Mouse (Mus musculus) layer of hippocampus, adult 2 months (tissue): ENCODE measurements at regions not wholly inside any gene's neighbourhood (a gene's known extent, or its start where the extent isn't known, plus 50 kb on each side); places are given as distances from the start of the nearest gene placed in this dataset.

Experiments used
- DNase-seq, 2 experiments: peaks; one replicate each; pipeline ENCODE4 v3.0.0; 2022; ENCODE audit warnings: low spot score in 2 of 2
- H3K27ac ChIP-seq: fragments of 200-600 bp; 2 replicates; pipeline ENCODE4 v1.8.1; 2022
- H3K4me3 ChIP-seq: fragments of 200-600 bp; 2 replicates; pipeline ENCODE4 v1.8.1; 2022; ENCODE audit warnings: mild to moderate bottlenecking
- CTCF ChIP-seq: fragments of 200-600 bp; conservative IDR thresholded peaks from 2 replicates; pipeline ENCODE4 v1.8.1; 2022; ENCODE audit warnings: antibody characterized with exemption, mild to moderate bottlenecking, moderate library complexity

DNA sequence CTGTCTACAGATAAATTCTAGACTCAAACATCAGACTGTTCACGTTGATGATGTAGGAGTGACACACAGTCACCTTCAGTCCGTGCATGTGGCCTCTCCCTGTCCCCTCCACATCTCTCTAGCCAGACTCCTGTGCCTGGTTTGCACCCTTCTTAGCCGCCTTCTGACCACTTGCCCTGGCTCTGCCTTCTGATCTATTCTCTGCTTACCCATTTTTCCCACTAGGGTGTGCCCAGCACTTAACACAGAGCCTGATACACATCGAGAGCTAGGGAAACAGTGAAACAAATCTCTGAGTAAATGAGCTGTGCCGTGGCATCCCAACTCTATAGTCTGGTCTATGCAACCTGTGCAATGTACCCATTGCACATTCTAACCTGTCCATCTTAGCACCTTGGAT is 73.3 kb upstream of the Zmiz1 start:
- peak; percentile 68 for TF ChIP-seq CTCF
- H3K4me3 ChIP-seq, result no peak overlapping the region
- no peak overlapping the region for H3K27ac ChIP-seq
- DNase-seq, result no peak

GRCm38 (mm10) chr14:25387780-25388179 is 71.2 kb upstream of the Zmiz1 start:
- TF ChIP-seq CTCF, result no peak
- DNase-seq, result no peak
- H3K27ac ChIP-seq, result no peak overlapping the region
- no peak overlapping the region for H3K4me3 ChIP-seq

DNA sequence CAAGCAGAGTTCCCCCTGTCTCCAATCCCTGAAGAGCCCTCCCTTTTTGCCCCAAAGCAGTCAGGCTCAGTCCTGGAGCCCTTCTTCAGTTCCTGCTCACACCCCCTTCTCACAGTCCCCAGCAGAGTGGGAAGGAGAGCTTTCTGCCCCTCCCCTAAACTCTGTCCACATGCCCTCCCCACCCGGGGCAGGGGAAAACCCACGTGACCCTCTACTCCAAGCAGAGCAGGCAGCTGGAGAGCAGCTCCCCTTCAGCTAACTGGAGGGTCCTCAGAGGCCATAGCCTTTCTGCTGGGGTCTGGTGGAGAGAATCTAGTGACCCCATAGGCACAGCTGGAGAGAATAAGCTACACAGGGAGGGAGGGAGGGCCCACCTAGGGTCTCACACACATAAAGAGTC is 69.7 kb upstream of the Zmiz1 start:
- DNase-seq, result no peak
- TF ChIP-seq CTCF, result no peak
- Histone ChIP-seq H3K4me3 (no peak overlapping the region), H3K27ac (no peak overlapping the region)

GRCm38 (mm10) chr14:25392412-25392811 is 66.6 kb upstream of the Zmiz1 start:
- TF ChIP-seq CTCF, result no peak

DNA sequence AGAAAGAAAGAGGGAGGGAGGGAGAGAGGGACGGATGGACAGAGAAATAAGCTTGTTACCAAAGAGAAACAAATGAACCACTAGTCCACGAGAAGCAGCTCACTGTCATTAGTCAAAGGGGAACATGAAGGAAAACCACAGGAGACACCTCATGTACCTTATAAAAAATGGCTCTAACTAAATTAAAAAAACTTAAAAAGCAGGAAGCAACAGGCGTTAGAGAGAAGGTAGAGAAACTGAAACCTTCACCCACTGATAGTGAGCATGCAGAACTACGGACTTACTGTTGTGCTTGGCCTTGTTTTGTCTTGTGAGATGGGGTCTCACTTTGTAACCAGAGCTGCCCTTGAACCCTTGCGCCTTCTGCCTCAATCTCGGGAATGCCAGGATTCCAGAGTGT is 66.0 kb upstream of the Zmiz1 start:
- TF ChIP-seq CTCF, result no peak
- DNase-seq, result no peak
- H3K4me3 ChIP-seq, result no peak overlapping the region
- no peak overlapping the region for H3K27ac ChIP-seq

More at GRCm38 (mm10) chr14:25392412-25392811, 66.6 kb upstream of the Zmiz1 start:
- DNase-seq, result no peak
- H3K27ac ChIP-seq, result no peak overlapping the region
- H3K4me3 ChIP-seq, result no peak overlapping the region

DNA sequence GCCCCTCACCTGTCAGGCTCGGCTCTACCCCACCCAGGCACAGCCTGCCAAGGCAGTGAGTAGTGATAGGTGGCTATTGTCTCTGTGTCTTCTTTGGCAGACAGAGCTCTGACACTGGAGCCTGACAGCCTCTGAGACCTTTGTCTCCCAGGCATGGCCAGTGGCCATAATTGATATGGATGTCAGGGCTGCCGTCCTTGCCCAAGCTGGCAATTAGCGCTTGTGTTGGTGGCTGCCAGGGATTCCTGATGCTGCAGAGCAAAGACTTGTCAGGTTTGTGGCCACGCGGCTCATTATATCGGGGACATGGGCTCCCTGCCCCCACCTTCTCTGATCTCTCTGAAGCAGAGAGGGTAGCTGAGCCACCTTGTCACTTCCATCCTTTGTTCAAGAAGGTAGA is 64.1 kb upstream of the Zmiz1 start:
- no peak for DNase-seq
- no peak for TF ChIP-seq CTCF
- H3K4me3 ChIP-seq, result no peak overlapping the region
- no peak overlapping the region for H3K27ac ChIP-seq

- no peak for TF ChIP-seq CTCF
- no peak for DNase-seq
- Histone ChIP-seq H3K27ac (no peak overlapping the region; the same call in 1 of the 2 replicates), H3K4me3 (no peak overlapping the region)
These were observed 61.9 kb upstream of the Zmiz1 start for GRCm38 (mm10) chr14:25396990-25397531.

- no peak for DNase-seq
- no peak overlapping the region for H3K4me3 ChIP-seq
- TF ChIP-seq CTCF, result no peak
- 0 out of 2 replicates have a peak overlapping the region, but pooled peaks have one; percentile 36 for H3K27ac ChIP-seq
These were observed 61.2 kb upstream of the Zmiz1 start for GRCm38 (mm10) chr14:25397751-25398150.

DNA sequence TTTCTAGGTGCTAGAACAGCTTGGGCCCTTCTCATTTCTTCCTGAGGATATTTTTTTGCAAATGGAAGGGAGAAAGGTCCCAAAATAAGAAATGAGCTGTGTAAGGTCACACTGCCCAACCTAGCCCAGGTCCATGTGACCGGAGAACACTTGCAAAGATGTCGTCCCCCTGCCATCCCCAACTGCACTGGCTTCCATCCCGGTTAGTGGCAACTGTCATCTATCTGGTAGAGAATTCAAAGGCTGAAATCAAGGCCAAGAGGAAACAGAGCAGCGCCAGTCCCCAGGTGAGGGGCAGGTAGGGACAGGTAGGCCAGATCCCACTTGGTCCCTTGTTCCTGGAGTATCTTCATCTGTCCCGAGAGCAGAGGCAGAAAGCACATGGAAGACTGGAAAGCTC is 60.2 kb upstream of the Zmiz1 start:
- no peak for DNase-seq
- no peak overlapping the region for H3K27ac ChIP-seq
- no peak overlapping the region for H3K4me3 ChIP-seq
- TF ChIP-seq CTCF, result no peak

DNA sequence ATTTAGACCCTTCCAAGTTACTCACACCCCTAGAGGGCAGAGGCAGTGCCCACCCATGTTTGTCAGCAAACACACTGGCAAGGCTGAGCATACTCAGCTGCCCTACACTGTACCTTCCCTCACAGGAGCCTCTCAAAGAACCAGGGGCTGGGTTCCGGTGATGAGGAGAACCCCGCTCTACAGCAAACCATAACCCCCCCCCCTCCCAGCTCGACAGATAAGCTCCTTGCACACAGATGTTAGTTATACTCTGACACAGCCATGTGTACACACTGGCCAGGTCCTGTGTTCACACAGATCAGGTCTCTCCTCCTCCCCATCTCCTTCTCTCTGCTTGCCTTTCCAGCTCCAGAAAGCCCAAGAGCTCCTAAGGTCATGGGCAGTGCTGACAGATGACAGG is 59.7 kb upstream of the Zmiz1 start:
- DNase-seq, result no peak
- Histone ChIP-seq H3K4me3 (no peak overlapping the region), H3K27ac (no peak overlapping the region)
- no peak for TF ChIP-seq CTCF

DNA sequence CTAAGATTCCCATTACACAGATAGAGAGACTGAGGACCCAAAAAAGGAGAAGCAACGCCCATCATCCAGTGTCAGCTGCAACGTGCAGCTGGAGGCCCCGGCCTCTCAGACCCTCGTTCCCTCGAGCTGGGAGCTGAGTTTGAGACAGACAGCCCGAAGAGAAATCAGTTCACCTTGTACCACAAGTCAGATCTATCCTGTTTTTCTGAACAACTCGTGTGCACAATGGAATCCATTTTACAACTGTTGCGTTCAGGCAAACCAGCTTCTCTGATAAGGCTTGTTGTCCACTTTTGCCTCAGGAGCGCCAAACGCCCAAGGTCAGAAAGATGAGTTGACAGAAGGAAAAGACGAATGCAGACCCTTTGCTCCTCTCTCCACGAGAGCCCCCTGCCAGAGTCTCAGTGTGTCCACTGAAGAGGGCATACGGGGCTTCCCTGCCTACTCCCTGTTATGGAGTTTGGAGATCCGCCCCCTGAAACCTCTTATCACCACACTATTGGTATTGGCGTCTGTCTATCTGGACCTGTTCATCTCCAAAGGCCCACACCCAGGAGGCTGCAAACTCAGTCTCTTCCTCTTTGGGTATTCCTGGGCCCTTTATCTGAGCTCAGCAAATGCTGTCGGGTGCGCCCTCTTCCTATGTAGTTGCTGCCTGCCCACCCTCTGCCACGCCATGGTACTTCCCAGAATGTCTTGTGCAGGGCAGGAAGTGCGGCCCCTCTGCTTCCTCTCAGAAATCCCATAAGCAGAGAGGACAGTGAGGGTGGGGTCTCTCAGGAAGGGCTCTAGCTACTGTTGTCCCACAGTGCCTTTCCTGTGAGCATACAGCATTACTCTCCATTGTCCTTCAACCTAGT is 57.7 kb upstream of the Zmiz1 start:
- Histone ChIP-seq H3K4me3 (no peak overlapping the region), H3K27ac (no peak overlapping the region)
- no peak for DNase-seq
- no peak for TF ChIP-seq CTCF

- Histone ChIP-seq H3K27ac (no peak overlapping the region), H3K4me3 (no peak overlapping the region)
- no peak for TF ChIP-seq CTCF
- DNase-seq, result no peak
These were observed 56.6 kb upstream of the Zmiz1 start for GRCm38 (mm10) chr14:25402409-25402808.

DNA sequence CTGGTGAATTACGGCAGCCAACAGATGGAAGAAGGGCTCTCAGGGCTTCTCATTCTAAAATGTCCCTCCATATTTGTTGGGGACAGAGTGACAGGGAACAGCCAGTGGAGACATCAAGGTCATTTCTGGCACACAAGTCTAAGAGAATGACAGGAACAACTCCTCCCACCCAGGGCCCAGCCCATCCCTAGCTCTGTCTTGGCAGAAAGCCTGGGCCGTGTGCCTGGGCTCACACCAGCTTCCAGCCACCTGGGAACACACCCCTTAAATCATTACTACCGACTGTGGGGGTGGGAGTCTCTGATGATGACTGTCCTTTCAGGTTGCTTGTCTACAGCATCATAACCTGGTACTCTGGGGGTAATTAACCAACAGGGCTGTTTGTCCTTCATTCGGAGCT is 53.8 kb upstream of the Zmiz1 start:
- Histone ChIP-seq H3K4me3 (no peak overlapping the region), H3K27ac (no peak overlapping the region)
- DNase-seq, result no peak
- no peak for TF ChIP-seq CTCF

GRCm38 (mm10) chr14:25406059-25406458 is 52.9 kb upstream of the Zmiz1 start:
- TF ChIP-seq CTCF, result no peak
- no peak for DNase-seq
- no peak overlapping the region for H3K27ac ChIP-seq
- no peak overlapping the region for H3K4me3 ChIP-seq
